Mouse (Mus musculus): ENCODE data around the gene Gm49388. TPM values are rescaled to one million over a fixed set of nuclear protein-coding genes. Genes with fewer than 3 reads are reported as not detected.
"Not testable (repeated sequence)": the region's sequence is repeated elsewhere in the genome, so short reads cannot be mapped to it uniquely, and the experiment has no call there.

The Gm49388 gene
- total RNA-seq, 4 experiments from 2014 or later, result 1.9 to 3.3 (median 2.7) TPM

DNA sequence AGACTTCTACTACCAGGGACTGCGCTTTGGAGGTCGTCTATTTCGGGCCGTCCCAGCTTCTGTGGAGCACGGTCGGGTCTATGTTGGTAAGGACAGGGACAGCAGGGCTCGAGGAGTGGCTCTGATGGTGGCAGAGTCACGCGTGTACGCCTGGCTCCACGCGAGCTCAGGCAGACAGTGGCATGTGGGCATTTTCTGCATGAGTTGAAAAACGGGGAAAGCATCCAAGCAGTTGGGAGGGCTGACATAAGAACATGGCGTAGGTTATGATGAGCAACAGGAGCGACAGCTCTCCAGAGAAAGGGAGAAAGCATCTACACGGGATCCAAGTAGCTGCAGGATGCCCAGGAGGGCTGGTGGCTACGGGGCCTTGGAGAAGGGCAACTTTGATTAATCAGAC is 16.9 kb downstream of the Gm49388 start:
- DNase-seq (ENCODE audit: low spot score), result no peak

- no peak for DNase-seq (ENCODE audit: low spot score)
These were observed 23.4 kb downstream of the Gm49388 start for GRCm38 (mm10) chr7:127808821-127809220.

DNA sequence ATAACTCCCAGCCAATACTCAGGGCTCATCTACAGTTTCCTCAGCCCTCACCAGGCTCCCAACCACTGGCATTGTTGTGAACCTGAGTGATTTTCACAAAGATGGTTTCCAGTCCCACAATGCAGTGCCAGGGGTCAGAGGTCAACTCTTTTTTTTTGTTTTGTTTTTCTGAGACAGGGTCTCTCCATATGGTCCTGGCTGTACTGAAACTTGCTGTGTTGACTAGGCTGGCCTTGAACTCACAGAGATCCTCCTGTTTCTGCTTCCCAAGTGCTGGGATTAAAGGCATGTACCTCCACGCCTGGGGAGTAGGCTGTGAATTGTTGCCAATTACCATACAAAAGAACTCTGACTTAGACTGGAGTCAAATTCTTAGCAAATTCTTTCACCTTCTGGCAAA is 24.4 kb downstream of the Gm49388 start:
- DNase-seq (ENCODE audit: low spot score), result no peak

GRCm38 (mm10) chr7:127810650-127811049 is 25.2 kb downstream of the Gm49388 start:
- DNase-seq (ENCODE audit: low spot score), result no peak

DNA sequence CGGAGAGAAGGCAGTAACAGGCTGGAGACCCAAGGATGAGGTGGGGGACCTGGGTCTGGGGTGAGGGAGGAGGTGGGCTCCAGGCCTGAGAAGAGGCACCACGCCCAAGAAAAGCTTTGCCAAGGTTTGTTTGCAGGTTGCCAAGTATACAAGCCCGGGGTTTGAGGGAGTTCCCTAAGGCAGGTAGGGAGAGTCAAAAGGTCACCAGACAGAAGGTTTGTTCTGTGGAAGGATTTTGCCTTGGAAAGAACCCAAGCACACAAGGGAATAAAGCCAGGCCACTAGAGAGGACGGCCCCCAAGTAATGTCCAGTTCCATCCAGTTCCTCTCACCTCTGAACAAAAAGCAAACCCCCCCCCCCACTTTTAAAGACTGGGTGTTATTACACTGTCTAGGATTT is 25.8 kb downstream of the Gm49388 start:
- no peak for DNase-seq (ENCODE audit: low spot score)

DNA sequence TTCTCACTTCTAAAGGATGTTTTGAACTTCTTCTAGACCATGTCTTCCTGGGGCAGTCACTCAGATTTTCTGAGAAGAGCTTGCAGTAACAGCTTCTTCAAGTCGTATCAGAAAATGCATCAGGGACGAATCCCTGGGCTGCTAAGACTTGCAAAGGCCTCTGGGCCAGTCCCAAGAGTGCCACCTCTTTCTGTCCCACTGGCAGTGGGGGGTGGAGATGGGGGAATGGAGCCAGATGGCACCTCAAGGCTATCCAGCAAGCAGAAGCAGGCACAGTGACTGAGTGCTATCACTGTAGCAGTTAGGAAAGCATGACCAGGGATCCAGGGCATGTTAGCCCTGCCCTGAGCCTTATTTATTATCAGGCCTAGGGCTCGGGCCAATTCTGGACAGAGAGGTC is 26.9 kb downstream of the Gm49388 start:
- DNase-seq (ENCODE audit: low spot score), result no peak

DNA sequence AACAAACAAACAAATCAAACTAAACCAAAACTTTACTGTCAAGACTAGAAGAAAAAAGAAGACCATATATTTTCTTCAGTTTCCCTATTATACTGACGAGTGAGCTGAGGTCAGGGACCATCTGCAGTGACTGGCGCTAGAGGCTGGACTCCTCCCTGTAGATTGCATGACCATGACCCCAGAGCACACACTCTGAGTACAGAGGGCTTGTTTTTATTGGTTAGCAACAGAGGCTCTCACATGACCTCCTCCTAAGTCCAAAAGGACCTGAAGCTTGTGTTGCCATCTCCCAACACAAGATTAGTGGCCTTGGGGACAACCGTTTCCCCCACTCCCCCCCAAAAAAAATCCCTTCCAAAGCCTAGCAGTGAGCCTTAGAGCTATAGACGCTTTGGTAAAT is 28.4 kb downstream of the Gm49388 start:
- peak; percentile 36 for DNase-seq (ENCODE audit: low spot score)

DNA sequence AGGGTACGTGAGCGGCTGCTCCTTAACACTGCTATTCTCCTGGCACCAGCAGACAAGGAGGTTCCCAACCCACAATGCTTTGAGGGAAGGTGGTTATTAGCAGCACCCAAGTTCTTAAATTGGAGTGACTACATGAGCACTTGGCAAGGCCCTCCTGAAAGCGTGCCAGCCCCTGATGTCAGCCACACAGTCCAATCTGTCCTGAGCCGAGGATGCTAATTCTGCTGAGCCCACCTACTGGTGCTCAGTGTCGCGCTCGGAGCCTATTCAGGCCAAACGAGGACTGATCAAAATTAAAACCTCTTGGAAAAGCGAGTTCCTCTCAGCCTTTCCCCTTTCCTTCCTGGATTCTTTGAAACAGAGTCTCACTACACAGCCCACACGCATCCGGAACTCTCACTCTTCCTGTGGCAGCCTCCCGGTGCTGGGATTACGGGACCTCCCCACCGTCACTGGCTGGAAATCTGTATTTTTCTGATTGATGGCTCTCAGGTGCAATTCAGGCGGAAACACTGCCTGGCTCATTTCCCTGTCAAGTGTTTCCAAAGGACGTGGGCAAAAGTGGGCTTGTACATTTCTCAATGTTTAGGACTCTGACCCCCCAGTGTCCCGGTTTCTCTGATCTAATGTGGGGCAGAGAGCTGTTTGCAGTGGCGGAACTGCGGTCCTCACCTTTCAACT is 29.0 kb downstream of the Gm49388 start:
- DNase-seq (ENCODE audit: low spot score), result peak; percentile 86

- no peak for DNase-seq (ENCODE audit: low spot score)
These were observed 29.8 kb downstream of the Gm49388 start for GRCm38 (mm10) chr7:127815116-127815665.

DNA sequence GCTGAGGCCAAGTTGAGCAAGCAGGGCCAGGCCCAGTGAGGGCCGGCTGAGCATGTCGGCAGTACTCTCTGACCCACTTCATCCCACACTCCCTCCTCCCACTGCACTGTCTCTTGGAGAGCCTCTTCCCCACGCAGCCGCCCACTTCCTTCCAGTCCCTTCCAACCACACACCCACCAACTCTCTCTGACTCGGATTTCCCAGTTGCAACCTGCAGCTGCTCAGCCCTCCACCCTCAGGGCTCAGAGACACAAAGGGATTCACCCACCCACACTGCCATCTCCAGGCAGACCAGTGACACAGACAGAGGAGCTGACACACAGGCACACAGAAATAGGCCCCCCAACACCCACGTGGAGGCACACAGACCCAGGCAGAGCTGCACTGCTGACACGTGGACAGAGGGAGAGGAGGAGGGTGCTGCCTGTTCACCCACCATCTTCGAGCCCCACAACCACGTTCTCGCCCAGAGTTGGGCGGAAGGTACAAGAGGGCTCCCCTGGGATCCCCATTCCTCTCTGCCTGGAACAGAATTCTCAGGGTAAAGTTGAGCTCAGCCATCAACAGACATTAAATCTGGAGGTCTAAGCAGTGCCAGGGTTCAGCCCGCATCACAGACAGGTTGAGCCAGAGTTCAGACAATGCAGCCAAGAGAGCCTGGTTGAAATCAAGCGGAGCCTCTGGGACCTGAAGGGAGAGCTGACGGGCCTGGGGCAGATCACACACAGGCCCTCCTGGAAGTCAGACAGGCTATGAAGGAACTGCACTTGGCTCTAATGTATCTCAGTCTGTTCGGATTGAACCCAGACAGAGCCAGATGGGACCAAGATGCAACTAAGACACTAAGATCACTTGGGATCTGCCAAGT is 30.8 kb downstream of the Gm49388 start:
- peak; percentile 53 for DNase-seq (ENCODE audit: low spot score)

GRCm38 (mm10) chr7:127817053-127817452 is 31.6 kb downstream of the Gm49388 start:
- no peak for DNase-seq (ENCODE audit: low spot score)

DNA sequence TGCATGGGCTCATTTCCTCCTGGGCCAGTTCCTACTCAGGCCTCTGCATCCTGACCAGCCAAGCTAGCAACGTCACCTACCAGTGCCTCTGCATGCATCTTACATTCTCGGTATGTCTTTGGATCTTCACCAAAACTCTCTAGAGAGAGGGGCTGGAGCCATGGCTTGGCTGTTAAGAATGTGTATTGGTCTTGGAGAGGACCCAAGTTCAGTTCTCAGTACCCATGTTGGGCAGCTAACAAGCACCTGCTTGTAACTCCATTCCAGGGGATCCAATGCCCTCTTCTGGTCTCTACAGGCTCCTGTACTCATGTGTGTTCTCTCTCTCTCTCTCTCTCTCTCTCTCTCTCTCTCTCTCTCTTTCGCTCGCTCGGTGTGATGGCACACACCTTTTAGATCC is 32.4 kb downstream of the Gm49388 start:
- no peak for DNase-seq (ENCODE audit: low spot score)

DNA sequence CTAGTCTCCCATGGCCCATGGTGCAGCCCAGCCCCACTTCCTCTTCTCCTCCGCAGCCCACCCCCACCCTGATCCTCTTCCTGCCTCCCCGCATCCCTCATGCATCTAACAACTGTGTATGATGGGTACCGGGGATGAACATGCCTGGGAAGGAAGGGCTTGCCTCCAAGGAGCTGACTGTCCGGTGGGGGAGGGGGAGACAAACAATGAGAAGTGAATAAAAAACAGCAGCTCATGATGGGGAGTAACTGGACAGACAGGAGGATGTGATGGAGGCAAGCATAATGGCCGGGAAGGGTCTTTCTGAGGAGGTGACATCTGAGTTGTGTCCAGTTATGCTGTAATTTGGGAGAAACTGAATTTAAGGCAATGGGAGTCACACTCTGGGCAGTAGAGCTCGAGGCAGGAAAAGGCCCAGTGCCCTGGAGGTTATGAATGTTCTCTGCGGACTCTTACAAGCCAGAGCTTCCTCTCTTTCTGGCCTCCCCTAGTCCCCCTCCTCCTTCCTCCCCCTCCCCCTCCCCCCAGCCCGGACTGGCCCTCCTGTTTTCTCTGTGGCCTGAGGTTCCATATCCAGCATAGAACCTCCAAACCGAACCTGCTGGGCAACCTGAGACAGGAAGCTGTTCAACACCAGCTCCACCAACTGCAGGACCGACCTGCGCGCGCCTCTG is 35.6 kb downstream of the Gm49388 start:
- no peak for DNase-seq (ENCODE audit: low spot score)

DNA sequence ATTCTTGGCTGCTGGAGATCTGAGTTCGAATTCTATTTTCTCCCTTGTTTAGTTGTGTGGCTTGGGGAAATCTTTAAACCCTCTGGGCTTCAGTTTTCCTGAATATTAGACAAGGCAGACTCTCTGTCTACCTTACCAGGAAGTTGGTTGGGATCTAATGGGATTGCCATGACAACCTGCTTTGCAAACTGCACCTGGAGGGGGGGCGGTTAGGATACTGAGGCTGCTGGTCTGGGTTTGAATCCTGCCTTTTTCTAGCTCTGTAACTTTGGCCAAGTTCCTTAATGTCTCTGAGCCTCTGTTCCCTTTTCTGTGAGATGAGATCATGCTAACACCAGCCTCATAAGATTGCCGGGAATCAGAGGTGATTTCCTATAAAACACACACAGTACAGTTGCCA is 37.1 kb downstream of the Gm49388 start:
- no peak for DNase-seq (ENCODE audit: low spot score)

GRCm38 (mm10) chr7:127823236-127824171 is 38.1 kb downstream of the Gm49388 start:
- DNase-seq (ENCODE audit: low spot score), result no peak

DNA sequence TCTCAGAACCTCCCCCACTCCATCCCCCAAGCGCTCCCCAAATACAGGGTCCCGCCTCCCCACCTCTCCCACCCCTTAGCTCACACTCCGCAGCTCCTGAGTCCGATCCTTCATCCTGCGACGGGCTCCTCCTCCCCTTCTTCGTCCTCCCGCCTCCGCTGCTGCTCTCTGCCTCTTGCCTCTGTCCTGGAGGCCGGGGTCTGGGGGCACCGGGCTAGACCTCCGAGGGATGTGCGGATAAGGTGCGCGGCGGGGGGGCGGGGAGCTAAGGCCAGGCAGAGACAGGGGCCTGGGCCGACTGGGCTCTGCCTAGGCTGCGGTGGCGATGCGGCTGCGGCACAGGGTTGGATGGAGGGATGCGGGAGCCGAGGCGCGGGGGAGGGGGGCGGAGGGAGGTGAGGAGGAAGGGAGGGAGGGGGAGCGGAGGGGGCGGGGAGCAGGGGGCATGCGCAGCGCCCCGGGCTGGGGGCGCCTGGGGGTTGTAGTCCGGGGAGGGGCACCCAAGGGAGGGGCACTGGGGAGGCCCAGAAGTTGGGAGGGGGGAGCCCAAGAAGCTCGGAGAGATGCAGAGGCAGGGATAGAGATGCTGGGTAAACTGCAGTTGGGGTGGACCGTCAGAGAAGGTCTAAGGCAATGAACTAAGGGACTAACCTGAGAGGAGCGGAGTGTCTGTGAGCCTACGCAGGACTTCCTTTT is 38.9 kb downstream of the Gm49388 start, which contains the start of the genes Stx4a and Stx1b:
Gene Stx4a (plus strand): TSS at position 119 of the 696 bp plus-strand sequence.
Gene Stx1b (minus strand): TSS at position 374 of the 696 bp plus-strand sequence.
- no peak for DNase-seq (ENCODE audit: low spot score)

GRCm38 (mm10) chr7:127835550-127835949 is 50.1 kb downstream of the Gm49388 start:
- DNase-seq (ENCODE audit: low spot score), result no peak

DNA sequence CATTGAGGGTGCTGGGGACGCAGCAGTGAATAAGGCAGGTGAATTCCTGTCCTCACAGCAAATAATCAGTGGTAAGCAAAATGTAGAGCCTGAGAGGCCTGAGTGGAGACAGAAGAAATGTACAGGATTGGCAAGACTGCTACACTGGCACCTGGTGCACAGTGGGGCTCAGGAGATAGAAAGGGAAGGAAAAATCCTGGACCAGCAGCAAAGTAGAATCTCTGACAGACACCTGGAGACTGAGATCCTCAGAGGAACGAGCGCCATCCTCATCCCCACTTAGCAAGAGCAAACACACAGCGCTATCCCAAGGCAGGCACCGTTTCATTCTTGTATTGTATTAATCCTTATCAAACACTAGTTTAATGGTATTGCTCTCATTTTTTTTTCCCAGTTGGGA is 52.1 kb downstream of the Gm49388 start:
- DNase-seq (ENCODE audit: low spot score), result no peak

GRCm38 (mm10) chr7:127837878-127838277 is 52.5 kb downstream of the Gm49388 start:
- DNase-seq (ENCODE audit: low spot score), result not testable (repeated sequence)

DNA sequence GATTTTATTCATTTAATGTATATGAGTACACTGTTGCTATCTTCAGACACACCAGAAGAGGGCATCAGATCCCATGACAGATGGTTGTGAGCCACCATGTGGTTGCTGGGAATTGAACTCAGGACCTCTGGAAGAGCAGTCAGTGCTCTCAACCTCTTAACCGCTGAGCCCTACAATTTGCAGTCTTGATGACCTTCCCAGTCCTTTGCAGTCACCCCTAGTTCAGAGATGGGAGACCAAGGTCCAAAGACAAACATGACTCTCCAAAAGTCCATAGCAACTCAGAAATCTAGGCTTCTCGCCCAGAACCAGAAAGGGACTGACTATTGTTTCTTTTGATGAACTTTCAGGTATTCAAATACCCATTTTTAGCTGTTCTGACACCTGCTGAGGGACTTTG is 54.6 kb downstream of the Gm49388 start:
- DNase-seq (ENCODE audit: low spot score), result not testable (repeated sequence)

Data from heart, adult 8-10 months (tissue).